Mouse (Mus musculus): ENCODE measurements around the gene 2210407C18Rik. TPM values are rescaled to one million over a fixed set of nuclear protein-coding genes. Genes with fewer than 3 reads are reported as not detected.

Gene 2210407C18Rik
- polyA plus RNA-seq, 1 experiment from 2014 or later: not detected

GRCm38 (mm10) chr11:58618793-58619192, 2.9 kb upstream of the 2210407C18Rik start:
- WGBS: 84% methylated on average over 6 of the region's 6 CpGs
- no peak overlapping the region for H3K27ac ChIP-seq (replicated peaks)

GRCm38 (mm10) chr11:58618369-58618768, 2.5 kb upstream of the 2210407C18Rik start:
- WGBS: 81% methylated on average over 3 of the region's 3 CpGs
- Histone ChIP-seq H3K36me3 (no peaks in the 10 kb centered on the region), H3K27me3 (ENCODE audit: low read depth, poor library complexity, severe bottlenecking) (no peaks in the 10 kb centered on the region), H3K9me3 (replicated peaks) (no peaks in the 10 kb centered on the region), H3K27ac (replicated peaks) (no peak overlapping the region), H3K4me1 (peaks cover 10% of the 10 kb centered on the region; the same call in 1 of the 2 replicates), H3K4me3 (no peak overlapping the region)
- DNase-seq (ENCODE audit: low spot score): no peak

More at GRCm38 (mm10) chr11:58618793-58619192, 2.9 kb upstream of the 2210407C18Rik start:
- Histone ChIP-seq H3K4me1 (peaks cover 10% of the 10 kb centered on the region; the same call in 1 of the 2 replicates), H3K4me3 (no peak overlapping the region), H3K27me3 (ENCODE audit: low read depth, poor library complexity, severe bottlenecking) (no peaks in the 10 kb centered on the region), H3K9me3 (replicated peaks) (no peaks in the 10 kb centered on the region), H3K36me3 (no peaks in the 10 kb centered on the region)
- no peak for DNase-seq (ENCODE audit: low spot score)

GRCm38 (mm10) chr11:58614526-58614925, 1.3 kb downstream of the 2210407C18Rik start:
- no peak for DNase-seq (ENCODE audit: low spot score)
- Histone ChIP-seq H3K27ac (replicated peaks) (no peak overlapping the region), H3K9me3 (replicated peaks) (no peaks in the 10 kb centered on the region), H3K27me3 (ENCODE audit: low read depth, poor library complexity, severe bottlenecking) (no peaks in the 10 kb centered on the region), H3K4me1 (peaks cover 10% of the 10 kb centered on the region; the same call in 1 of the 2 replicates), H3K4me3 (no peak overlapping the region), H3K36me3 (no peaks in the 10 kb centered on the region)

- no peak for DNase-seq (ENCODE audit: low spot score)
- H3K36me3 ChIP-seq: no peaks in the 10 kb centered on the region
- H3K27ac ChIP-seq (replicated peaks): no peak overlapping the region
- no peak overlapping the region for H3K4me3 ChIP-seq
- no peaks in the 10 kb centered on the region for H3K9me3 ChIP-seq (replicated peaks)
- H3K4me1 ChIP-seq: 0 out of 2 replicates have a peak, but pooled peaks cover 5% of the 10 kb centered on the region
- no peaks in the 10 kb centered on the region for H3K27me3 ChIP-seq (ENCODE audit: low read depth, poor library complexity, severe bottlenecking)
- WGBS: 83% methylated on average over 3 of the region's 3 CpGs
Observed at GRCm38 (mm10) chr11:58613359-58613758, 2.5 kb downstream of the 2210407C18Rik start.

GRCm38 (mm10) chr11:58607030-58607429, 8.8 kb downstream of the 2210407C18Rik start:
- DNase-seq (ENCODE audit: low spot score): no peak
- Histone ChIP-seq H3K4me3 (no peak overlapping the region), H3K36me3 (no peaks in the 10 kb centered on the region), H3K27ac (replicated peaks) (no peak overlapping the region), H3K9me3 (replicated peaks) (no peaks in the 10 kb centered on the region), H3K27me3 (ENCODE audit: low read depth, poor library complexity, severe bottlenecking) (no peaks in the 10 kb centered on the region), H3K4me1 (no peaks in the 10 kb centered on the region)
- 91% methylated on average over 6 of the region's 6 CpGs for WGBS

GRCm38 (mm10) chr11:58606177-58606919, 9.5 kb downstream of the 2210407C18Rik start:
- WGBS: 90% methylated on average over 12 of the region's 12 CpGs
- no peaks in the 10 kb centered on the region for H3K36me3 ChIP-seq
- DNase-seq (ENCODE audit: low spot score): no peak

GRCm38 (mm10) chr11:58605228-58605627, 10.6 kb downstream of the 2210407C18Rik start:
- DNase-seq (ENCODE audit: low spot score): no peak
- WGBS: 90% methylated on average over 3 of the region's 3 CpGs
- Histone ChIP-seq H3K27me3 (ENCODE audit: low read depth, poor library complexity, severe bottlenecking) (no peaks in the 10 kb centered on the region), H3K9me3 (replicated peaks) (no peaks in the 10 kb centered on the region), H3K27ac (replicated peaks) (no peak overlapping the region), H3K4me3 (no peak overlapping the region), H3K4me1 (no peaks in the 10 kb centered on the region), H3K36me3 (no peaks in the 10 kb centered on the region)

More at GRCm38 (mm10) chr11:58606177-58606919, 9.5 kb downstream of the 2210407C18Rik start:
- Histone ChIP-seq H3K27ac (replicated peaks) (no peak overlapping the region), H3K4me1 (no peaks in the 10 kb centered on the region), H3K4me3 (no peak overlapping the region), H3K9me3 (replicated peaks) (no peaks in the 10 kb centered on the region), H3K27me3 (ENCODE audit: low read depth, poor library complexity, severe bottlenecking) (no peaks in the 10 kb centered on the region)

GRCm38 (mm10) chr11:58604688-58605087, 11.2 kb downstream of the 2210407C18Rik start:
- DNase-seq (ENCODE audit: low spot score): no peak
- H3K27me3 ChIP-seq (ENCODE audit: low read depth, poor library complexity, severe bottlenecking): no peaks in the 10 kb centered on the region
- H3K36me3 ChIP-seq: no peaks in the 10 kb centered on the region
- H3K27ac ChIP-seq (replicated peaks): no peak overlapping the region
- H3K4me3 ChIP-seq: no peak overlapping the region
- WGBS: 74% methylated on average over 2 of the region's 2 CpGs
- no peaks in the 10 kb centered on the region for H3K9me3 ChIP-seq (replicated peaks)
- H3K4me1 ChIP-seq: no peaks in the 10 kb centered on the region

GRCm38 (mm10) chr11:58602800-58603560, 12.9 kb downstream of the 2210407C18Rik start:
- Histone ChIP-seq H3K4me1 (no peaks in the 10 kb centered on the region), H3K27me3 (ENCODE audit: low read depth, poor library complexity, severe bottlenecking) (no peaks in the 10 kb centered on the region), H3K4me3 (no peak overlapping the region), H3K9me3 (replicated peaks) (no peaks in the 10 kb centered on the region), H3K27ac (replicated peaks) (no peak overlapping the region), H3K36me3 (no peaks in the 10 kb centered on the region)
- WGBS: 81% methylated on average over 6 of the region's 6 CpGs
- DNase-seq (ENCODE audit: low spot score): no peak

- H3K4me1 ChIP-seq: no peaks in the 10 kb centered on the region
- no peaks in the 10 kb centered on the region for H3K9me3 ChIP-seq (replicated peaks)
- H3K27ac ChIP-seq (replicated peaks): no peak overlapping the region
- H3K4me3 ChIP-seq: no peak overlapping the region
- H3K27me3 ChIP-seq (ENCODE audit: low read depth, poor library complexity, severe bottlenecking): no peaks in the 10 kb centered on the region
- no peaks in the 10 kb centered on the region for H3K36me3 ChIP-seq
- DNase-seq (ENCODE audit: low spot score): no peak
Observed at GRCm38 (mm10) chr11:58602062-58602461, 13.8 kb downstream of the 2210407C18Rik start.

- H3K4me1 ChIP-seq: no peaks in the 10 kb centered on the region
- H3K36me3 ChIP-seq: no peaks in the 10 kb centered on the region
- H3K27me3 ChIP-seq (ENCODE audit: low read depth, poor library complexity, severe bottlenecking): no peaks in the 10 kb centered on the region
- no peak overlapping the region for H3K4me3 ChIP-seq
- H3K9me3 ChIP-seq (replicated peaks): no peaks in the 10 kb centered on the region
- DNase-seq (ENCODE audit: low spot score): no peak
- WGBS: 85% methylated on average over 13 of the region's 13 CpGs
- H3K27ac ChIP-seq (replicated peaks): no peak overlapping the region
Observed at GRCm38 (mm10) chr11:58597837-58598236, 18.0 kb downstream of the 2210407C18Rik start.

- Histone ChIP-seq H3K36me3 (no peaks in the 10 kb centered on the region), H3K4me3 (no peak within 1 kb of the TSS), H3K4me1 (no peaks in the 10 kb centered on the region), H3K27me3 (ENCODE audit: low read depth, poor library complexity, severe bottlenecking) (no peaks in the 10 kb centered on the region), H3K27ac (replicated peaks) (no peak within 1 kb of the TSS), H3K9me3 (replicated peaks) (0 out of 2 replicates have a peak, but pooled peaks cover 4% of the 10 kb centered on the region)
- no peak for DNase-seq (ENCODE audit: low spot score)
- WGBS: 88% methylated on average over 6 of the region's 6 CpGs
Observed at GRCm38 (mm10) chr11:58594814-58595213, 21.1 kb downstream of the 2210407C18Rik start, which contains the start of gene Olfr324. Olfr324 (plus strand) TSS chr11:58595114.
